ENCODE assay signal across 9 mouse cellular contexts in the genomic region with DNA sequence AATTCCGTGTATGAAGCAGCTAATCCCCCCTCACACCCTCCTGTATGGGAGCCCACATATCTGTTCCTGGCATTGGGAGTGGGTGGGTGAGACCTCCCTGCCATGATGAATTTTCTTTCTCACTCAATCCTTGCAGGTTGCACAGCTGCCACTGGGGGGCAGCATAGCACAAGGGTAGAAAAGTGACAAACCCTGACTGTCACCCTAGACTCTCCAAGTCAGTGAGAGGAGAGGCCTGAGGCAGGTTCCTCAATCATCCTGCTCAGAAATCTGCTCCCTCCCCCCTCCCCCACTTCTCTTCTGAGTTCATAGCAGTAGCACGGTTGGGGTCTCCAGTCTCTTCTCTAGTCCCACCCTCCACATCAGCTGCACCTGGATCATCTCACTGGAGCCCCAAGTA. TPM values are rescaled to one million over a fixed set of nuclear protein-coding genes. Genes with fewer than 3 reads are reported as not detected.
DNase-seq lines count a peak whose midpoint lies in the region; ATAC-seq and TF ChIP-seq lines count a peak whose summit lies in the region.
"Had no signal": no experiment of that assay in that cellular context is flagged by ENCODE, and none has a peak within 500 bp of the region (broad histone marks: within the 10 kb centered on the region; RNA-seq: fewer than 3 reads in every experiment).

No protein-coding gene starts in this region.

- H3K9ac ChIP-seq in heart, embryonic 11.5 days (ENCODE audit: low read depth, low read length), result no peak overlapping the region
- H3K9ac ChIP-seq in intestine, postnatal 0 days (ENCODE audit: low read depth, low read length), result no peak overlapping the region
- H3K9ac ChIP-seq in midbrain, embryonic 11.5 days (ENCODE audit: low read length), result no peak overlapping the region
- H3K9ac ChIP-seq: stomach, embryonic 15.5 days had no signal

- H3K4me2 ChIP-seq in heart, embryonic 11.5 days, result no peak overlapping the region
- no peak overlapping the region for H3K4me2 ChIP-seq in intestine, postnatal 0 days (replicated peaks; ENCODE audit: low read depth)
- no peak overlapping the region for H3K4me2 ChIP-seq in midbrain, embryonic 11.5 days
- H3K4me2 ChIP-seq: stomach, embryonic 15.5 days had no signal

- no peak overlapping the region for H3K4me3 ChIP-seq in heart, embryonic 11.5 days (ENCODE audit: low read depth, low read length)
- H3K4me3 ChIP-seq in intestine, postnatal 0 days (ENCODE audit: low read depth, low read length), result no peak overlapping the region
- H3K4me3 ChIP-seq in midbrain, embryonic 11.5 days (ENCODE audit: low read depth, low read length), result no peak overlapping the region
- H3K4me3 ChIP-seq: stomach, embryonic 15.5 days had no signal

- H3K36me3 ChIP-seq in heart, embryonic 11.5 days (ENCODE audit: control insufficient read depth, insufficient read depth, low read length), result no peaks in the 10 kb centered on the region; the same call in 1 of the 2 replicates
- H3K36me3 ChIP-seq in intestine, postnatal 0 days (ENCODE audit: control insufficient read depth, insufficient read depth), result peaks cover 58% of the 10 kb centered on the region
- peaks cover 17% of the 10 kb centered on the region for H3K36me3 ChIP-seq in midbrain, embryonic 11.5 days (ENCODE audit: control insufficient read depth, insufficient read depth, low read length)

- H3K9me3 ChIP-seq in heart, embryonic 11.5 days (replicated peaks; ENCODE audit: control insufficient read depth, low read length), result no peaks in the 10 kb centered on the region
- no peaks in the 10 kb centered on the region for H3K9me3 ChIP-seq in intestine, postnatal 0 days (ENCODE audit: control insufficient read depth)
- no peaks in the 10 kb centered on the region for H3K9me3 ChIP-seq in midbrain, embryonic 11.5 days (ENCODE audit: control insufficient read depth, low read length)
- H3K9me3 ChIP-seq: stomach, embryonic 15.5 days had no signal

- no peaks in the 10 kb centered on the region for H3K4me1 ChIP-seq in heart, embryonic 11.5 days (ENCODE audit: control insufficient read depth, insufficient read depth, low read length)
- H3K4me1 ChIP-seq in intestine, postnatal 0 days (replicated peaks; ENCODE audit: control insufficient read depth, insufficient read depth, low read length), result no peaks in the 10 kb centered on the region
- H3K4me1 ChIP-seq in midbrain, embryonic 11.5 days (ENCODE audit: control insufficient read depth, insufficient read depth, low read length), result no peaks in the 10 kb centered on the region

- no peak overlapping the region for H3K27ac ChIP-seq in heart, embryonic 11.5 days (ENCODE audit: low read depth, low read length)
- no peak overlapping the region; the same call in 1 of the 2 replicates for H3K27ac ChIP-seq in intestine, postnatal 0 days (ENCODE audit: low read depth, low read length)
- no peak overlapping the region for H3K27ac ChIP-seq in midbrain, embryonic 11.5 days (ENCODE audit: low read depth, low read length)
- H3K27ac ChIP-seq: stomach, embryonic 15.5 days had no signal

- no peak; the same call in 1 of the 2 replicates for ATAC-seq in heart, embryonic 11.5 days (replicated peaks; ENCODE audit: insufficient number of reproducible peaks, low FRiP score, low TSS enrichment)
- ATAC-seq in intestine, postnatal 0 days, result 0 out of 2 replicates have a peak, but pooled peaks have one; percentile 20
- ATAC-seq in midbrain, embryonic 11.5 days (ENCODE audit: low FRiP score), result peak; percentile 73

- TF ChIP-seq CTCF in intestine, postnatal 0 days (IDR thresholded peaks at IDR 0.05; ENCODE audit: low read depth), result peak; percentile 91

- peak; percentile 65 to 92 for DNase-seq in heart, adult 18-20 months
- peak; percentile 70 to 87 for DNase-seq in cerebellum, postnatal 4 days (ENCODE audit: low spot score in 2 of 2)
- peak; percentile 59 to 62 for DNase-seq in gastrocnemius, adult 8-10 months (ENCODE audit: low spot score in 2 of 2)
- DNase-seq in left cerebral cortex, postnatal 36 days (ENCODE audit: low spot score in 2 of 2), result peak; percentile 73 to 74
- DNase-seq in midbrain, embryonic 11.5 days (ENCODE audit: low spot score, missing footprints), result peak; percentile 99
- peak; percentile 74 for DNase-seq in spleen, adult 12 weeks (ENCODE audit: low spot score)

- intact Hi-C loops in left cerebral cortex, postnatal 36 days (cut with DNase I), result loop anchor here (1.0 kb wide), 1 partner anchor 93 kb away; a partner anchor contains a TSS

- peaks cover 25% of the 10 kb centered on the region for H3K27me3 ChIP-seq in heart, embryonic 11.5 days (ENCODE audit: control insufficient read depth, insufficient read depth, low read length)
- H3K27me3 ChIP-seq in intestine, postnatal 0 days (replicated peaks; ENCODE audit: control insufficient read depth, insufficient read depth, low read length), result no peaks in the 10 kb centered on the region
- no peaks in the 10 kb centered on the region for H3K27me3 ChIP-seq in midbrain, embryonic 11.5 days (ENCODE audit: control insufficient read depth, insufficient read depth, low read length)
- H3K27me3 ChIP-seq: stomach, embryonic 15.5 days had no signal

- WGBS in heart, embryonic 11.5 days (ENCODE audit: insufficient replicate concordance), result 24% methylated on average over 2 of the region's 2 CpGs
- WGBS in intestine, postnatal 0 days, result 15% methylated on average over 2 of the region's 2 CpGs
- WGBS in midbrain, embryonic 11.5 days, result 23% methylated on average over 2 of the region's 2 CpGs

RNA-seq across cellular contexts. Expression of a gene that starts 28.1 kb away (rescaled TPM):
- 1 to 10 TPM in 1 of 2 experiments, under 1 TPM in 1; 0.45 to 1.5 TPM for total RNA-seq in heart, adult 18-20 months (2021)
- 3.2 and 4.2 TPM in 2 replicates for polyA plus RNA-seq in heart, embryonic 11.5 days (2014; fragmentation: Nextera tagmentation; extraction: Ambion mirVana)
- total RNA-seq in gastrocnemius, adult 8-10 months (2022), result under 1 TPM in 1 of 4 experiments, not detected in 3; 0.15 TPM
- 0.31 TPM in 2 replicates for polyA plus RNA-seq in intestine, postnatal 0 days (2015; fragmentation: Nextera tagmentation; extraction: Ambion mirVana)
- total RNA-seq in left cerebral cortex, postnatal 36 days (2021), result 10 to 100 TPM; 10.5 to 14.8 TPM
- polyA plus RNA-seq in midbrain, embryonic 11.5 days (2014; fragmentation: Nextera tagmentation; extraction: Ambion mirVana), result 0.10 TPM in 1 of 2 replicates, not detected in the other

Comparison
In these comparisons a context has a peak if more than half of its experiments do, and no peak if none do; other contexts are left out.
1. RNA of a gene that starts 28.1 kb away (total RNA-seq): 10.5 to 14.8 TPM in left cerebral cortex, postnatal 36 days; 0.45 to 1.5 TPM in heart, adult 18-20 months and 0.15 TPM in gastrocnemius, adult 8-10 months; every median in the first group is over 4 times any median in the second.
2. Peak in every context shown above with its lines, with median percentiles within 50 percentile points of each other: DNase-seq.